ENCODE assay signal across 8 mouse cellular contexts in genomic region chr7:100685061-100686030, GRCm38 (mm10). TPM values are rescaled to one million over a fixed set of nuclear protein-coding genes. Genes with fewer than 3 reads are reported as not detected.
DNase-seq lines count a peak whose midpoint lies in the region; ATAC-seq and TF ChIP-seq lines count a peak whose summit lies in the region.

No protein-coding gene starts in this region.

- no peaks in the 10 kb centered on the region for H3K36me3 ChIP-seq in E14TG2a.4 (ENCODE audit: insufficient read depth, low read length)
- H3K36me3 ChIP-seq in embryonic facial prominence, embryonic 14.5 days (ENCODE audit: control insufficient read depth, insufficient read depth, low read length) = no peaks in the 10 kb centered on the region
- no peaks in the 10 kb centered on the region for H3K36me3 ChIP-seq in heart, embryonic 12.5 days
- H3K36me3 ChIP-seq in lung, embryonic 14.5 days (ENCODE audit: insufficient read depth) = no peaks in the 10 kb centered on the region

- no peaks in the 10 kb centered on the region for H3K27me3 ChIP-seq in E14TG2a.4 (ENCODE audit: insufficient read depth, low read length)
- no peaks in the 10 kb centered on the region for H3K27me3 ChIP-seq in embryonic facial prominence, embryonic 14.5 days (replicated peaks; ENCODE audit: control insufficient read depth, insufficient read depth, low read length)
- H3K27me3 ChIP-seq in heart, embryonic 12.5 days (replicated peaks) = no peaks in the 10 kb centered on the region
- H3K27me3 ChIP-seq in lung, embryonic 14.5 days (ENCODE audit: insufficient read depth, low read length) = no peaks in the 10 kb centered on the region

- H3K9ac ChIP-seq in embryonic facial prominence, embryonic 14.5 days (ENCODE audit: low read depth, low read length) = no peak overlapping the region
- H3K9ac ChIP-seq in heart, embryonic 12.5 days = no peak overlapping the region; the same call in 1 of the 2 replicates
- H3K9ac ChIP-seq in lung, embryonic 14.5 days = no peak overlapping the region

- peak; percentile 85 for ATAC-seq in embryonic facial prominence, embryonic 14.5 days (ENCODE audit: low read depth)
- peak; percentile 82 for ATAC-seq in heart, embryonic 12.5 days (ENCODE audit: insufficient number of reproducible peaks, low FRiP score)
- ATAC-seq in lung, embryonic 14.5 days (ENCODE audit: insufficient read depth) = peak; percentile 80

- H3K4me2 ChIP-seq in embryonic facial prominence, embryonic 14.5 days (ENCODE audit: low read depth, low read length) = no peak overlapping the region
- H3K4me2 ChIP-seq in heart, embryonic 12.5 days = no peak overlapping the region
- H3K4me2 ChIP-seq in lung, embryonic 14.5 days = no peak overlapping the region

- H3K9me3 ChIP-seq in E14TG2a.4 (ENCODE audit: low read length) = no peaks in the 10 kb centered on the region
- H3K9me3 ChIP-seq in embryonic facial prominence, embryonic 14.5 days (ENCODE audit: control insufficient read depth, low read length) = no peaks in the 10 kb centered on the region
- H3K9me3 ChIP-seq in heart, embryonic 12.5 days (replicated peaks) = no peaks in the 10 kb centered on the region
- no peaks in the 10 kb centered on the region for H3K9me3 ChIP-seq in lung, embryonic 14.5 days (ENCODE audit: low read depth, low read length)

- peaks cover 10% of the 10 kb centered on the region for H3K4me1 ChIP-seq in E14TG2a.4 (replicated peaks; ENCODE audit: low read depth, low read length)
- H3K4me1 ChIP-seq in bone marrow, adult 2 months (ENCODE audit: control insufficient read depth, insufficient read depth, low read length) = peaks cover 1% of the 10 kb centered on the region
- no peaks in the 10 kb centered on the region for H3K4me1 ChIP-seq in embryonic facial prominence, embryonic 14.5 days (ENCODE audit: control insufficient read depth, insufficient read depth, low read length)
- H3K4me1 ChIP-seq in heart, embryonic 12.5 days (replicated peaks) = no peaks in the 10 kb centered on the region
- no peaks in the 10 kb centered on the region for H3K4me1 ChIP-seq in lung, embryonic 14.5 days (ENCODE audit: insufficient read depth)

- no peak overlapping the region for H3K27ac ChIP-seq in bone marrow, adult 2 months (ENCODE audit: control insufficient read depth, insufficient read depth, low read depth, low read length, poor library complexity)
- no peak overlapping the region for H3K27ac ChIP-seq in embryonic facial prominence, embryonic 14.5 days (replicated peaks; ENCODE audit: low read depth, low read length)
- no peak overlapping the region for H3K27ac ChIP-seq in heart, embryonic 12.5 days (ENCODE audit: poor library complexity, severe bottlenecking)
- H3K27ac ChIP-seq in lung, embryonic 14.5 days (ENCODE audit: low read depth) = no peak overlapping the region

- peak; percentile 60 for TF ChIP-seq CTCF in E14TG2a.4 (conservative IDR thresholded peaks at IDR 0.05; ENCODE audit: low read length)
- peak; percentile 98 for TF ChIP-seq CTCF in bone marrow, adult 2 months (IDR thresholded peaks at IDR 0.05; ENCODE audit: control insufficient read depth, insufficient read depth, low read length)
- peak; percentile 89 for TF ChIP-seq CTCF in lung, embryonic 14.5 days (IDR thresholded peaks at IDR 0.05; ENCODE audit: low read depth)

- no peak overlapping the region for H3K4me3 ChIP-seq in E14TG2a.4 (replicated peaks; ENCODE audit: low read length)
- no peak overlapping the region for H3K4me3 ChIP-seq in bone marrow, adult 2 months (replicated peaks; ENCODE audit: control insufficient read depth, low read depth, low read length)
- no peak overlapping the region for H3K4me3 ChIP-seq in embryonic facial prominence, embryonic 14.5 days (ENCODE audit: low read depth, low read length)
- H3K4me3 ChIP-seq in heart, embryonic 12.5 days = no peak overlapping the region
- H3K4me3 ChIP-seq in lung, embryonic 14.5 days (ENCODE audit: low read depth, low read length) = no peak overlapping the region

- WGBS in bone marrow, adult 2 months = 42% methylated on average over 13 of the region's 13 CpGs
- WGBS in embryonic facial prominence, embryonic 14.5 days = 36% methylated on average over 13 of the region's 13 CpGs
- WGBS in heart, embryonic 12.5 days = 39% methylated on average over 13 of the region's 13 CpGs
- 41% methylated on average over 13 of the region's 13 CpGs for WGBS in lung, embryonic 14.5 days

- DNase-seq in embryonic facial prominence, embryonic 14.5 days (ENCODE audit: low spot score) = peak; percentile 82
- DNase-seq in kidney, postnatal 14 days = peak; percentile 81
- peak; percentile 90 for DNase-seq in lung, embryonic 14.5 days
- peak; percentile 70 for DNase-seq in ovary, adult 18-20 months (ENCODE audit: low spot score)
- peak; percentile 68 for DNase-seq in thymus, postnatal 0 days (ENCODE audit: low spot score)

- no peak for TF ChIP-seq POLR2A in bone marrow, adult 2 months (IDR thresholded peaks at IDR 0.05; ENCODE audit: borderline replicate concordance, control insufficient read depth, low read depth, low read length)

RNA-seq across cellular contexts. Expression of gene Fam168a, which starts 21.1 kb away (rescaled TPM):
- 5.0 and 11.7 TPM in 2 replicates for polyA plus RNA-seq in bone marrow, adult 2 months (2011; ENCODE audit: insufficient read depth, insufficient read length, low replicate concordance, missing spikeins)
- 42.3 and 44.6 TPM in 2 replicates for polyA plus RNA-seq in embryonic facial prominence, embryonic 14.5 days (2014; fragmentation: Nextera tagmentation; extraction: Ambion mirVana)
- polyA plus RNA-seq in heart, embryonic 12.5 days (2016; fragmentation: Nextera tagmentation; extraction: Ambion mirVana) = 31.4 and 31.6 TPM in 2 replicates
- polyA plus RNA-seq in lung, embryonic 14.5 days (2014; fragmentation: Nextera tagmentation; extraction: Ambion mirVana) = 42.8 and 47.8 TPM in 2 replicates
- 17.2 and 19.2 TPM in 2 replicates for polyA plus RNA-seq in thymus, postnatal 0 days (2015; fragmentation: Nextera tagmentation; extraction: Ambion mirVana)

RNA-seq across cellular contexts. Expression of gene Plekhb1, which starts 23.1 kb away (rescaled TPM):
- 3.3 TPM in 1 of 2 replicates, not detected in the other for polyA plus RNA-seq in bone marrow, adult 2 months (2011; ENCODE audit: insufficient read depth, insufficient read length, low replicate concordance, missing spikeins)
- 12.3 and 12.6 TPM in 2 replicates for polyA plus RNA-seq in embryonic facial prominence, embryonic 14.5 days (2014; fragmentation: Nextera tagmentation; extraction: Ambion mirVana)
- polyA plus RNA-seq in heart, embryonic 12.5 days (2016; fragmentation: Nextera tagmentation; extraction: Ambion mirVana) = 1.4 and 1.9 TPM in 2 replicates
- polyA plus RNA-seq in lung, embryonic 14.5 days (2014; fragmentation: Nextera tagmentation; extraction: Ambion mirVana) = 17.7 TPM in 2 replicates
- 5.8 and 7.1 TPM in 2 replicates for polyA plus RNA-seq in thymus, postnatal 0 days (2015; fragmentation: Nextera tagmentation; extraction: Ambion mirVana)
